Mouse (Mus musculus): Measurements from ENCODE around the gene Tlr2. TPM values are rescaled to one million over a fixed set of nuclear protein-coding genes. Genes with fewer than 3 reads are reported as not detected.

Tlr2 gene
- polyA plus RNA-seq, 1 experiment from 2014 or later, result 1.6 TPM

DNA sequence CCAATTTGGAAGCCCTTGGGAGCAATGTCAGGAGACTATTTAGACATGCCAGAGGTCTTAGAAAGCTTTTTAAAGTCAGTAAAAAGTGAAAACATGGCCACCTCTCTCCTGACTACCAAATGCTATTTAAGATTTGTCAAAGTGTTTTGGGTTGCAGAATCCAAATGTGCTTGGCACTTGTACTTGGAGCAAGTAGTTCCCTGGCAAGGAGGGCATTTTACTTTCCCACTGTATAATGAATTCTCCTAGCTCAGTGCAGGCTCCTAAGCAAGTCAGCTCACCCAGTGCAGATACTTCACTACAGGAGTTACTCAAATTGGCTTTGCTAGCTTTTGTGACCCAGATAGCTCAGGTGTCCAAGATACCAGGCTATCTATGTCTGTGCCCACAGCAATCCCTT lies 28.7 kb downstream of the Tlr2 start:
- Histone ChIP-seq H3K27me3 (ENCODE audit: low read depth, poor library complexity, severe bottlenecking) (no peaks in the 10 kb centered on the region), H3K9me3 (replicated peaks) (no peaks in the 10 kb centered on the region), H3K4me1 (no peaks in the 10 kb centered on the region), H3K27ac (replicated peaks) (no peak overlapping the region), H3K4me3 (no peak overlapping the region), H3K36me3 (no peaks in the 10 kb centered on the region)
- DNase-seq (ENCODE audit: low spot score), result no peak

DNA sequence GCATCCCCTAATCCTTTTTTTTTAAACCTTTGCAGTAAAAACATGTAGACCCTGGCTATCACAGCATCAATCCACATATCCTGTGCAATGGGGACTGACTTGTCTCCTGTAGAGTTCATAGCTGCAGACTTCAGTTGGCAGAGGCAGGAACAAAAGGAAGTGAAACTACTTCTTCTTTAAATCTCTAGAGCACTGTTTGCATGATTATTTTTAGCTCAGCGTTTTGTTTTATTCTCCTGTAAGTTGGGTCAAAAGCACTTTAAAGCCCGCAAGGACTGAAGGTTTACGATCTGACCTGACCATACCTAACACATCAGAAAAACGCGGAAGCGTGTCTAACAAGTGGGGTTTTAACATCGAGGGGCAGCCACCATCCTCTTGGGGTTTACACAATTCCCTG lies 29.6 kb downstream of the Tlr2 start:
- WGBS, result 88% methylated on average over 7 of the region's 7 CpGs
- DNase-seq (ENCODE audit: low spot score), result no peak

DNA sequence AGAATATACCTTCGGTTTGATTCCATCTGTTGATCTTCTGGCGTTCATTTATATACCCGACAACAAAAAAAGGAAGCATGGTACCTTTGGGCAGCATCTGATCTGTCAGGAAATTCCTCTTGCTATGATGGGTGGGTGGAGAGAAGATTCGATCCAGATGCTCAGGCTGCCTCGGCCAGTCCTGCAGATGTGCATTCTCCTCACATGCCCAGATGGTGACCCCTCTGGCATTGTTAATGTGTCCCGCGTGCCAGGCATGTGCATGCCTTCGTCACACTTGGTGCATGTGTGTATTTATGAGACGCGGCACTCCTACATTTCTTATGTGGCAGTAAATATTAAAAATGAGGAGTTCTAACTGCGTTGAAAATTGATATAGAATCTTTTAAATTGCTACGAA lies 33.1 kb downstream of the Tlr2 start:
- H3K36me3 ChIP-seq, result no peaks in the 10 kb centered on the region
- no peak for DNase-seq (ENCODE audit: low spot score)
- H3K4me3 ChIP-seq, result no peak overlapping the region
- no peak overlapping the region for H3K27ac ChIP-seq (replicated peaks)
- 90% methylated on average over 12 of the region's 12 CpGs for WGBS
- no peaks in the 10 kb centered on the region for H3K9me3 ChIP-seq (replicated peaks)
- H3K27me3 ChIP-seq (ENCODE audit: low read depth, poor library complexity, severe bottlenecking), result no peaks in the 10 kb centered on the region
- no peaks in the 10 kb centered on the region for H3K4me1 ChIP-seq

More for the DNA sequence above, 29.6 kb downstream of the Tlr2 start:
- no peaks in the 10 kb centered on the region for H3K36me3 ChIP-seq
- no peak overlapping the region for H3K4me3 ChIP-seq
- no peak overlapping the region for H3K27ac ChIP-seq (replicated peaks)
- no peaks in the 10 kb centered on the region for H3K9me3 ChIP-seq (replicated peaks)
- no peaks in the 10 kb centered on the region for H3K27me3 ChIP-seq (ENCODE audit: low read depth, poor library complexity, severe bottlenecking)
- H3K4me1 ChIP-seq, result no peaks in the 10 kb centered on the region

DNA sequence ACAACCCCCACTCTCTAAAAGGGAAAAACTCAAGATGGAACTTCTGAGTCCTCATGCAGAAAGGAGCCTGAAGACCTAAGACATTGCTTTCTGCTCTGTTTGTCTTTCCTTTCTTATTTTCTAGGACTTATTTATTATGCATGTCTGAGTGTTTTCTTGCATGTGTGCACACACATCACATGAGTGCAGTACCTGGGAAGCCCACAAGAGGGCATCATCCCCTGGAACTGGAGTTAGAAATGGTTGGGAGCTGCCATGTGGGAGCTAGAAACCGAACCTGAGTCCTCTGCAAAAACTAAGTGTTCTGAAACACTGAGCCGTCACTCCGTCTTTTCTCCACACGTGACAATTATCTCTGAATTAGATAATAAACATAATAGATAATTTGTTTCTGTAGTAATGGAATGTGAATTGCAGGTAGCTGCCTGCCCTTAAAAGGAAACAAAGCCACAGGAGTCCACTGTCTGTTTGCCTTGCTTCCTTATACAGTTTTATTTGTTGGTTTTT lies 39.9 kb downstream of the Tlr2 start:
- DNase-seq (ENCODE audit: low spot score), result no peak
- Histone ChIP-seq H3K4me3 (no peak overlapping the region), H3K27ac (replicated peaks) (no peak overlapping the region), H3K9me3 (replicated peaks) (no peaks in the 10 kb centered on the region; the same call in 1 of the 2 replicates), H3K4me1 (0 out of 2 replicates have a peak, but pooled peaks cover 3% of the 10 kb centered on the region), H3K36me3 (no peaks in the 10 kb centered on the region), H3K27me3 (ENCODE audit: low read depth, poor library complexity, severe bottlenecking) (no peaks in the 10 kb centered on the region; the same call in 1 of the 2 replicates)
- WGBS, result 95% methylated on average over 4 of the region's 4 CpGs

DNA sequence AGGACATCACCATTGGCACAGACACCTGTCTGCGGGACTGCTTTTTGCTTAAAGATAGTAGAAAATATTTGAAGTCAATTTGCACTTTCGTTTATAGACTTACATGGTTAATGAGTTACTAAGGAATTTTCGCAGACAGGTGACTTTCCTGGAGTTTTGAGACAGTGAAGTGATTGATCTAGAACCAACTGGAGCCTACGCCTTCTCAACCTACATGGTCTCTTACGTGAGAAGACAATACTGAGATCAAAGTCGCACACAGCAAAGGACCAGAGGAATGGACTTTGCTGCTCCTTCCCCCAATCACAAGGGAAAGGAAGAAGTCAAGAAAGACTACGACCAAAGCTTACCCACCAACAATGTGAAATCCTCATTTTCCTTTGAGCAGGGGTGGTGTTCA lies 42.1 kb downstream of the Tlr2 start:
- WGBS, result 91% methylated on average over 7 of the region's 7 CpGs
- Histone ChIP-seq H3K4me3 (no peak overlapping the region), H3K36me3 (no peaks in the 10 kb centered on the region), H3K27ac (replicated peaks) (no peak overlapping the region), H3K4me1 (0 out of 2 replicates have a peak, but pooled peaks cover 3% of the 10 kb centered on the region), H3K9me3 (replicated peaks) (no peaks in the 10 kb centered on the region; the same call in 1 of the 2 replicates), H3K27me3 (ENCODE audit: low read depth, poor library complexity, severe bottlenecking) (no peaks in the 10 kb centered on the region; the same call in 1 of the 2 replicates)
- no peak for DNase-seq (ENCODE audit: low spot score)

DNA sequence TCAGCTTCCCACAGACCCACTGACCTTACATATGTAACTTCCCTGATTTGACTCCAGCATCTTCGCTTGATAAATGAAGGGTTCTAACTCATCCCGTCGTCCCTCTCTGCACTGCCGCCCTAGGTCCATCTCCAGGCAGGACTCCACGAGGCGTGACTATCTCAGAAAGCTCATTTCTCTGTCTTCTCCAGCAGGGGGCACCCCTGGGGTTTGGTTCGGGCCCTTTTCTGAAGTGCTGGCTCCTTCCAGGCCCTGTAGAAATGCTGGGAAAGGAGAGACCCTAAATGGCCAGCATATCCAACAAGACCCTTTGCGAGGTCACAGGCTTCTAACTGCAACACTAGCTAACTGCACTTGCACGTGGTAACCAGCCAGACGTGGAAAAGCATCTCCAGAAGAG lies 43.7 kb downstream of the Tlr2 start:
- WGBS, result 10% methylated on average over 10 of the region's 10 CpGs
- DNase-seq (ENCODE audit: low spot score), result peak; percentile 72

DNA sequence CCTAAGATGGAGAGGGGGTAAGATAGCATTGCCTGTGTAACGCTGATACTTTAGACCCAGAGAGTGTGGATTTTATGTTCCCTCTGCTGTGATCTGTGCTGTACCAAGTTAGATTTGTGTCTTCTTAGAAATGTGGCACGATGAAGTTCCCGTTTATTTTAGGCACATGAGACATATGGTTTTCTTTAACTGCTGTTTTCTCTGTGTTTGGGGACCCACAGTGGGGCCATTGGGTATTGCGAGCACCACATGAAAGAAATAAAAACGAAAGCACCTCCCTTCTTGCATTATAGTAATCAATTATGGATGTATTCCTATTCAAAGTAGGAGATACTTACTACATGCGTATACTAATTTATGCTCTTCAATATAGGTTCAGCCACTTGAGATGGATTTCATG lies 44.5 kb downstream of the Tlr2 start:
- Histone ChIP-seq H3K9me3 (replicated peaks) (no peaks in the 10 kb centered on the region; the same call in 1 of the 2 replicates), H3K4me3 (no peak overlapping the region), H3K27me3 (ENCODE audit: low read depth, poor library complexity, severe bottlenecking) (no peaks in the 10 kb centered on the region; the same call in none of the 2 replicates), H3K27ac (replicated peaks) (no peak overlapping the region), H3K4me1 (0 out of 2 replicates have a peak, but pooled peaks cover 3% of the 10 kb centered on the region), H3K36me3 (no peaks in the 10 kb centered on the region)
- WGBS, result 78% methylated on average over 6 of the region's 6 CpGs
- no peak for DNase-seq (ENCODE audit: low spot score)

More for the DNA sequence above, 43.7 kb downstream of the Tlr2 start:
- Histone ChIP-seq H3K4me1 (0 out of 2 replicates have a peak, but pooled peaks cover 3% of the 10 kb centered on the region), H3K9me3 (replicated peaks) (no peaks in the 10 kb centered on the region; the same call in 1 of the 2 replicates), H3K4me3 (no peak overlapping the region), H3K36me3 (no peaks in the 10 kb centered on the region), H3K27me3 (ENCODE audit: low read depth, poor library complexity, severe bottlenecking) (no peaks in the 10 kb centered on the region; the same call in 1 of the 2 replicates), H3K27ac (replicated peaks) (no peak overlapping the region)

DNA sequence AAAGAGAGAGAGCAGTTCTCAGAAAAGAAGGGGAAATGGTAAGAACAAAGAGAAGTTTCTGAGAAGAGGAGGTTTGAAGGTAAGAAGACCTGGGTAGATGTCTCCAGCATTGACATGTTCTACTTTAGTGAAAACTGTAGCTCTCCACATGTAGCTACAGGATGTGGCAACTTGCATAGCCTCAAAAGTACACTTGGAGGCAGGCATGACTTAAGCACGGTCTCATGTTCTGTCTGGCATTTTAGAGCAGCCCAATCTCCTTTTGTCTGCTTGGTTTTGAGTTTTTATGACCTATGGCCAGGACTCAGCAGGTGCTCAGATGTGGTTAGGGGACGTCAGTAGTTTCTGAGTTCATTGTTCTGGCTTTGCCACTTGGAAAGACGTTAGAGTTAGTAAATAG lies 50.1 kb downstream of the Tlr2 start:
- 0 out of 2 replicates have a peak, but pooled peaks cover 5% of the 10 kb centered on the region for H3K9me3 ChIP-seq (replicated peaks)
- peaks cover 16% of the 10 kb centered on the region for H3K4me1 ChIP-seq
- 70% methylated on average over 3 of the region's 3 CpGs for WGBS
- no peak overlapping the region for H3K27ac ChIP-seq (replicated peaks)
- DNase-seq (ENCODE audit: low spot score), result no peak
- H3K4me3 ChIP-seq, result no peak overlapping the region
- peaks cover 35% of the 10 kb centered on the region for H3K27me3 ChIP-seq (ENCODE audit: low read depth, poor library complexity, severe bottlenecking)
- no peaks in the 10 kb centered on the region for H3K36me3 ChIP-seq

DNA sequence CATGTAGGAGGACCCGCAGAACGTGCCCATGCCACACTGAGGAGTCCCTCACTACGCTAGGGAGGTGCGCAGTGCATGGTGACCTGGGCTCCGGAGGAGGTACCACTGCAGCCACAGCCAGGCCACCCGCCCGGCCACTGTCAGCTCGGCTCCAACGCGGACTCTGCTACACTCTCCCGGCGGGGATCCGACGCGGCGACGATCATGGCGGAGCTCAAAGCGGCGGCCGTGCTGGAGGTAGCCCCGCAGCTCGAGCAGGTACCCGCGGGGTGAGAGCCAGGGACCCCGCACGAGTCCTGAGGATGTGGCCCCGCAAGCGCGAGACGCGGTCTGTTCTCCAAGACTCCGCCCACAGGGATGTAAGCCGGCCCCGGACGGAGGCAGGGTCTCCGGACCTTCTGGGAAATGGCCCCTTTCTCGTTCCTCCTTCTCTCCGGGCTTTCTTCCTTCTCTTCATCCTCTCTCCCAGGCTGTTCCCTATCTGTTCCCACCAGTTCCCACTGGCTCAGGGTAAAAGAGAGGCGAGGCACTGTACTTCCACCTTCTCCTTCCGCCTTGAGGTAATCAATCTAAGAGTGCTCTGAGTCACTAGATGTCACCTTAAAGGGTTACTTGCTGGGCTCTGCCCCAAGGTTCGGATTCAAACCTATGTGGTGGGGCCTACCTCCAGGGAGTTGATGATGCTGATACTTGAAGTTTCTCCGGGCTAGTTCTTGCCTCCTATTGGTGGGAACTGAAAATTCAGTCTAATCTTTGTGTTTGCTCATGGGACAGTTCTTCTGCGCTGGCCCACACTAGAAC lies 51.7 kb downstream of the Tlr2 start:
- H3K4me3 ChIP-seq, result peak overlapping the region; percentile 72
- DNase-seq (ENCODE audit: low spot score), result peak; percentile 67
- H3K4me1 ChIP-seq, result peaks cover 21% of the 10 kb centered on the region
- no peaks in the 10 kb centered on the region for H3K36me3 ChIP-seq
- H3K27me3 ChIP-seq (ENCODE audit: low read depth, poor library complexity, severe bottlenecking), result peaks cover 35% of the 10 kb centered on the region
- WGBS, result 3% methylated on average over 44 of the region's 44 CpGs
- peak overlapping the region; percentile 80 for H3K27ac ChIP-seq (replicated peaks)
- 0 out of 2 replicates have a peak, but pooled peaks cover 5% of the 10 kb centered on the region for H3K9me3 ChIP-seq (replicated peaks)

DNA sequence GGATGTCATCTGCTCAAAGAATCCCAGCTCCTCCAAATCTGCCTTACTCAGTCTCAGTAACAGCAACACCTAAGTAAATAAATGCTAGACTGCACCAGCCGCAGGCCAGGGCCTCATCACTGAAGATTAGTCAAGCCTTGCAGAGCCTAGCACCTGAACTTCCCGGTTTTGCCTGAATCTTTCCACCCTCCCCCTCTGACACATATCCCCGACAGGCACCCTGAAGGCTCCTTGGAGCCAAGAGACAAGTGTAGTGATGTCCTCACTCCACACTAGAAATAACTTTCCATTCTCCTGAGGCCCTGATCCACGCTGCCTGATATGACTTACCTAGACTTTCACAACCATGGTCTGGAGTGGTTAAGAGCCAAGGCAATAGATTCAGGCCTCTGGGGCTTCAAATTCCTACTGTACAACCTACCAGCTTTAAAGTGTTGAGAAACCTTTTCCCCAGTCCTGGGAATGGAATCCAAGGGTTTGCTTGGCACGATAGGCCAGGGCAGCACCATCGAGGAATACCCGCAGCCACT lies 53.7 kb downstream of the Tlr2 start:
- Histone ChIP-seq H3K36me3 (no peaks in the 10 kb centered on the region), H3K27ac (replicated peaks) (no peak overlapping the region), H3K4me3 (no peak overlapping the region), H3K9me3 (replicated peaks) (0 out of 2 replicates have a peak, but pooled peaks cover 5% of the 10 kb centered on the region), H3K4me1 (peaks cover 41% of the 10 kb centered on the region), H3K27me3 (ENCODE audit: low read depth, poor library complexity, severe bottlenecking) (peaks cover 35% of the 10 kb centered on the region)
- DNase-seq (ENCODE audit: low spot score), result no peak
- WGBS, result 82% methylated on average over 7 of the region's 7 CpGs

DNA sequence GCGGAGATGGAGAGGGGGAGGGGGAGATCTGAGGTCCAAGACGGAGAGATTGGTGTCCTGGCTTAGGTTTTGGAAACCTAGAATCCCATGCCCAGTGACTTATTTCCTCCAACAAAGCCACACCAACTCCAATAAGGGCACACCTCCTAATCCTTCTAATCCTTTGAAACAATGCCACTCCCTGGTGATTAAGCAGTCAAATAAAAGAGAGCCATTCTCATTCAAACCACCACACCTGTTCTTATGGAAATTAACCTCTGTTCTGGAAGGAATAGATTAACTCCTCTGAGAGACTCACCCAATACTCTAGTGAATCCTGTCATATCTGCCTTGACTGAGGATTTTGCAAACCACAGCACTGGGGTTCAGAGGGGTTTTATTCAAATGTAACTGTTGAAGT lies 54.5 kb downstream of the Tlr2 start:
- peaks cover 35% of the 10 kb centered on the region for H3K27me3 ChIP-seq (ENCODE audit: low read depth, poor library complexity, severe bottlenecking)
- no peak for DNase-seq (ENCODE audit: low spot score)
- H3K4me1 ChIP-seq, result peaks cover 41% of the 10 kb centered on the region
- H3K36me3 ChIP-seq, result no peaks in the 10 kb centered on the region
- no peak overlapping the region for H3K27ac ChIP-seq (replicated peaks)
- H3K4me3 ChIP-seq, result no peak overlapping the region
- H3K9me3 ChIP-seq (replicated peaks), result 0 out of 2 replicates have a peak, but pooled peaks cover 5% of the 10 kb centered on the region
- 60% methylated on average over 2 of the region's 2 CpGs for WGBS

All from midbrain, embryonic 10.5 days (tissue).